Mouse (Mus musculus) spleen, adult 2 months (tissue): Measurements from ENCODE around the gene Lrba.

Experiments used
- CTCF ChIP-seq: fragments of 200-500 bp; IDR thresholded peaks from 2 replicates; pipeline ENCODE4 v1.5.1; 2011; ENCODE audit warnings: mild to moderate bottlenecking, inconsistent platforms; ENCODE audit not compliant: insufficient read depth, insufficient read length, insufficient replicate concordance; ENCODE audit errors: extremely low read depth
- POLR2A ChIP-seq: fragments of 200-500 bp; IDR thresholded peaks from 2 replicates; pipeline ENCODE4 v1.6.1; 2011; ENCODE audit warnings: low read depth, low read length, inconsistent platforms

DNA sequence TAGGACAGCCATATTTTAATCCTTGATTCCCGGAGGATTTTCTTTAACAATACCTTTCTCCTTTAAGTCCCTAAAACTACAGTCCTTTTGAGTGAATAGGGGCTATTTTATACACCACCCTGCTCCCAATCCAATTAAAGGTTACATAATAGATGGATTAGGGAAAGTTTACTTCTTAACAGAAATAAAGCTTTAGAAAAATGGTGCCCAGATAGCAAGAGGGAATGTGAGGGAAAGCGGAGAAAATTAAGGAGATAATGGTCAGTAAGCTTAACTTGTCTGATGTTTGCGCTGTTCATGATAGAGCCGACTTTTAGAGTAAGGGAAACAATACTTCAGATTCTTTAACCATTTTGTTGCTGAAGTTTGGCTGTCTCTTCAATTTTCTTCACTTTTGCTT, 347.0 kb downstream of the Lrba start:
- TF ChIP-seq CTCF (no peak), POLR2A (no peak)
